In genomic region chr11:20396204-20396848, GRCm38 (mm10) we compare ENCODE assay signal across 10 mouse cellular contexts.
DNase-seq lines count a peak whose midpoint lies in the region; ATAC-seq and TF ChIP-seq lines count a peak whose summit lies in the region.
"Had no signal": no experiment of that assay in that cellular context is flagged by ENCODE, and none has a peak within 500 bp of the region (broad histone marks: within the 10 kb centered on the region; RNA-seq: fewer than 3 reads in every experiment).

No protein-coding gene starts in this region.

- peak; percentile 76 for ATAC-seq in intestine, postnatal 0 days
- peak; percentile 66 for ATAC-seq in liver, embryonic 16.5 days (ENCODE audit: low read depth)
- ATAC-seq in stomach, embryonic 16.5 days (ENCODE audit: insufficient read depth, low FRiP score) = peak; percentile 31; the same call in 1 of the 2 replicates
- no peak for ATAC-seq in granulocyte monocyte progenitor cell, adult 5-6 weeks (replicated peaks; ENCODE audit: poor library complexity, severe bottlenecking)

- peaks cover 2% of the 10 kb centered on the region; the same call in 1 of the 2 replicates for H3K9me3 ChIP-seq in intestine, postnatal 0 days (ENCODE audit: control insufficient read depth)
- peaks cover 1% of the 10 kb centered on the region for H3K9me3 ChIP-seq in liver, embryonic 16.5 days (replicated peaks; ENCODE audit: control insufficient read depth, low read length)
- peaks cover 2% of the 10 kb centered on the region; the same call in 1 of the 2 replicates for H3K9me3 ChIP-seq in stomach, embryonic 16.5 days (replicated peaks; ENCODE audit: control insufficient read depth, low read length)

- no peak for TF ChIP-seq CTCF in intestine, postnatal 0 days (IDR thresholded peaks at IDR 0.05; ENCODE audit: low read depth)

- peak overlapping the region; percentile 35 for H3K4me2 ChIP-seq in intestine, postnatal 0 days (replicated peaks; ENCODE audit: low read depth)
- H3K4me2 ChIP-seq in liver, embryonic 16.5 days (ENCODE audit: low read depth, low read length) = no peak overlapping the region
- no peak overlapping the region for H3K4me2 ChIP-seq in stomach, embryonic 16.5 days (ENCODE audit: low read depth, low read length)
- H3K4me2 ChIP-seq: embryonic facial prominence, embryonic 15.5 days had no signal

- no peaks in the 10 kb centered on the region for H3K36me3 ChIP-seq in intestine, postnatal 0 days (ENCODE audit: control insufficient read depth, insufficient read depth)
- H3K36me3 ChIP-seq in liver, embryonic 16.5 days (ENCODE audit: control insufficient read depth, insufficient read depth) = no peaks in the 10 kb centered on the region
- no peaks in the 10 kb centered on the region for H3K36me3 ChIP-seq in stomach, embryonic 16.5 days (ENCODE audit: control insufficient read depth, insufficient read depth, low read length)
- H3K36me3 ChIP-seq: embryonic facial prominence, embryonic 15.5 days had no signal

- DNase-seq in lung, adult 18-20 months = peak; percentile 47 to 73
- no peak for DNase-seq in lung, postnatal 14 days
- no peak for DNase-seq in embryo, embryonic 10 days (ENCODE audit: low spot score)
- DNase-seq in heart, postnatal 14 days = no peak

- 42% methylated on average over 11 of the region's 11 CpGs for WGBS in intestine, postnatal 0 days
- 53% methylated on average over 11 of the region's 11 CpGs for WGBS in liver, embryonic 16.5 days (ENCODE audit: insufficient replicate concordance)
- 62% methylated on average over 11 of the region's 11 CpGs for WGBS in stomach, embryonic 16.5 days

- H3K27me3 ChIP-seq in intestine, postnatal 0 days (replicated peaks; ENCODE audit: control insufficient read depth, insufficient read depth, low read length) = no peaks in the 10 kb centered on the region
- no peaks in the 10 kb centered on the region for H3K27me3 ChIP-seq in liver, embryonic 16.5 days (ENCODE audit: control insufficient read depth, insufficient read depth, low read depth, low read length)
- no peaks in the 10 kb centered on the region for H3K27me3 ChIP-seq in stomach, embryonic 16.5 days (ENCODE audit: control insufficient read depth, insufficient read depth, low read length)
- H3K27me3 ChIP-seq: embryonic facial prominence, embryonic 15.5 days had no signal

- no peak overlapping the region for H3K4me3 ChIP-seq in intestine, postnatal 0 days (ENCODE audit: low read depth, low read length)
- no peak overlapping the region for H3K4me3 ChIP-seq in liver, embryonic 16.5 days (ENCODE audit: low read depth, low read length)
- no peak overlapping the region for H3K4me3 ChIP-seq in stomach, embryonic 16.5 days (replicated peaks; ENCODE audit: low read length)
- H3K4me3 ChIP-seq: embryonic facial prominence, embryonic 15.5 days; left cerebral cortex, adult 2 months had no signal

- H3K4me1 ChIP-seq in intestine, postnatal 0 days (replicated peaks; ENCODE audit: control insufficient read depth, insufficient read depth, low read length) = no peaks in the 10 kb centered on the region; the same call in 1 of the 2 replicates
- H3K4me1 ChIP-seq in liver, embryonic 16.5 days (ENCODE audit: control insufficient read depth, low read depth, low read length) = no peaks in the 10 kb centered on the region; the same call in 1 of the 2 replicates
- peaks cover 6% of the 10 kb centered on the region; the same call in 1 of the 2 replicates for H3K4me1 ChIP-seq in stomach, embryonic 16.5 days (ENCODE audit: control insufficient read depth, insufficient read depth, low read length)

- peak overlapping the region; percentile 28 for H3K27ac ChIP-seq in intestine, postnatal 0 days (ENCODE audit: low read depth, low read length)
- peak overlapping the region; percentile 83 for H3K27ac ChIP-seq in liver, embryonic 16.5 days (ENCODE audit: low read length)
- H3K27ac ChIP-seq in stomach, embryonic 16.5 days (ENCODE audit: low read length) = peak overlapping the region; percentile 38; the same call in 1 of the 2 replicates
- H3K27ac ChIP-seq: embryonic facial prominence, embryonic 15.5 days; left cerebral cortex, adult 2 months had no signal

- intact Hi-C loops in heart, postnatal 14 days (cut with DNase I) = no loop called here

- H3K9ac ChIP-seq in intestine, postnatal 0 days (ENCODE audit: low read depth, low read length) = no peak overlapping the region
- no peak overlapping the region for H3K9ac ChIP-seq in liver, embryonic 16.5 days (ENCODE audit: low read depth, low read length)
- no peak overlapping the region for H3K9ac ChIP-seq in stomach, embryonic 16.5 days (ENCODE audit: low read length)
- H3K9ac ChIP-seq: embryonic facial prominence, embryonic 15.5 days had no signal

Comparison
In these comparisons a context has a peak if more than half of its experiments do, and no peak if none do; other contexts are left out.
1. DNase-seq: peak in lung, adult 18-20 months (2 of 2); none in lung, postnatal 14 days (single experiment), embryo, embryonic 10 days (single experiment) and heart, postnatal 14 days (0 of 2).
2. H3K27ac ChIP-seq: peak in every context shown above with its lines; median percentile 83 in liver, embryonic 16.5 days; 38 in stomach, embryonic 16.5 days; 28 in intestine, postnatal 0 days.